Mouse (Mus musculus) splenic B cell, adult 2 months (primary cell): ENCODE measurements around the gene Poldip3.

Experiments used
- DNase-seq: peaks from one replicate; pipeline ENCODE4 v3.0.0-alpha.2; 2011; ENCODE audit warnings: low read depth, low spot score
- H3K27me3 ChIP-seq: 2 replicates; pipeline ENCODE4 v1.6.1; 2012; ENCODE audit warnings: mild to moderate bottlenecking, low read length, moderate library complexity, mixed read lengths; ENCODE audit not compliant: control insufficient read depth, poor library complexity, insufficient read depth, severe bottlenecking
- H3K36me3 ChIP-seq: 2 replicates; pipeline ENCODE4 v1.6.1; 2012; ENCODE audit warnings: mild to moderate bottlenecking, low read length, moderate library complexity, mixed read lengths; ENCODE audit not compliant: control insufficient read depth, poor library complexity, insufficient read depth, severe bottlenecking

The Poldip3 gene

GRCm38 (mm10) chr15:83149196-83150072, at the start of gene Poldip3:
TSS of gene Poldip3 (minus strand) at chr15:83149384.
- DNase-seq = peak; percentile 99

GRCm38 (mm10) chr15:83193413-83193812, 44.2 kb upstream of the Poldip3 start:
- Histone ChIP-seq H3K27me3 (no peaks in the 10 kb centered on the region), H3K36me3 (no peaks in the 10 kb centered on the region)
- DNase-seq = no peak

More at GRCm38 (mm10) chr15:83149196-83150072, at the start of gene Poldip3:
- H3K27me3 ChIP-seq = no peaks in the 10 kb centered on the region
- no peaks in the 10 kb centered on the region for H3K36me3 ChIP-seq

- no peak for DNase-seq
- no peaks in the 10 kb centered on the region for H3K36me3 ChIP-seq
- no peaks in the 10 kb centered on the region for H3K27me3 ChIP-seq
Measured at GRCm38 (mm10) chr15:83182351-83182750, 33.2 kb upstream of the Poldip3 start.

GRCm38 (mm10) chr15:83181800-83182330, 32.7 kb upstream of the Poldip3 start:
- Histone ChIP-seq H3K27me3 (no peaks in the 10 kb centered on the region), H3K36me3 (no peaks in the 10 kb centered on the region)
- no peak for DNase-seq

GRCm38 (mm10) chr15:83180004-83180403, 30.8 kb upstream of the Poldip3 start:
- no peaks in the 10 kb centered on the region for H3K36me3 ChIP-seq
- H3K27me3 ChIP-seq = no peaks in the 10 kb centered on the region
- DNase-seq = no peak

- Histone ChIP-seq H3K36me3 (no peaks in the 10 kb centered on the region), H3K27me3 (no peaks in the 10 kb centered on the region)
- no peak for DNase-seq
Measured at GRCm38 (mm10) chr15:83176653-83177052, 27.5 kb upstream of the Poldip3 start.

GRCm38 (mm10) chr15:83173914-83174884, 25.0 kb upstream of the Poldip3 start:
- no peaks in the 10 kb centered on the region for H3K27me3 ChIP-seq
- no peaks in the 10 kb centered on the region for H3K36me3 ChIP-seq
- DNase-seq = no peak

- DNase-seq = peak; percentile 71
- H3K36me3 ChIP-seq = no peaks in the 10 kb centered on the region
Measured at GRCm38 (mm10) chr15:83172492-83173429, 23.6 kb upstream of the Poldip3 start, which contains the start of gene Cyb5r3. TSS of gene Cyb5r3 (minus strand) at chr15:83172592.

GRCm38 (mm10) chr15:83171712-83172481, 22.7 kb upstream of the Poldip3 start:
- Histone ChIP-seq H3K27me3 (no peaks in the 10 kb centered on the region), H3K36me3 (no peaks in the 10 kb centered on the region)
- DNase-seq = peak; percentile 99

More at GRCm38 (mm10) chr15:83172492-83173429, 23.6 kb upstream of the Poldip3 start, which contains the start of gene Cyb5r3:
- no peaks in the 10 kb centered on the region for H3K27me3 ChIP-seq

GRCm38 (mm10) chr15:83170956-83171659, 21.9 kb upstream of the Poldip3 start:
- no peaks in the 10 kb centered on the region for H3K36me3 ChIP-seq
- H3K27me3 ChIP-seq = no peaks in the 10 kb centered on the region
- DNase-seq = no peak

GRCm38 (mm10) chr15:83169772-83170722, 20.9 kb upstream of the Poldip3 start:
- H3K36me3 ChIP-seq = no peaks in the 10 kb centered on the region
- H3K27me3 ChIP-seq = no peaks in the 10 kb centered on the region
- no peak for DNase-seq
